Mouse (Mus musculus): ENCODE results near the gene Map4.
"Not testable (repeated sequence)": the region's sequence is repeated elsewhere in the genome, so short reads cannot be mapped to it uniquely, and the experiment has no call there.

Map4 gene

DNA sequence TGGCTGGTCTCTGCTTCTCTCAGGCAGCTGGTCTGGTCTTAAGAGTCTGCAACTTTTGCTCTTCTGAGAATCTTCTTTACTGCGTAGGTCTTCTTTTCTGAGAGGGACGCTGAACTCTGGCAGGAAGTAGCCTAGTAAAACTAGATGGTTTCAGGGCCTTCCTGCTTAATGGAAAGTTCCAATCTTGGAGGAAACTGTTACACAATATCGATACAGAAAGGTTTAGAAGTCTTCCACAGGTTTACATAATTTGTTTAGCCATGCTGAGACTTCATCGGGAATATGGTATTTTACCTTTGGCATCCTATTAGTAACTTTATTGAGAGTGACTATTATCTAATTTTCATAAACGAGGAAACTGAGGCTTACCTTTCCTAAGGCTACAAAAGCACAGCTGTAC lies 1.2 kb upstream of the Map4 start:
- DNase-seq, result no peak

- no peak for DNase-seq
Measured at GRCm38 (mm10) chr9:109930752-109931151, 508 bp upstream of the Map4 start.

DNA sequence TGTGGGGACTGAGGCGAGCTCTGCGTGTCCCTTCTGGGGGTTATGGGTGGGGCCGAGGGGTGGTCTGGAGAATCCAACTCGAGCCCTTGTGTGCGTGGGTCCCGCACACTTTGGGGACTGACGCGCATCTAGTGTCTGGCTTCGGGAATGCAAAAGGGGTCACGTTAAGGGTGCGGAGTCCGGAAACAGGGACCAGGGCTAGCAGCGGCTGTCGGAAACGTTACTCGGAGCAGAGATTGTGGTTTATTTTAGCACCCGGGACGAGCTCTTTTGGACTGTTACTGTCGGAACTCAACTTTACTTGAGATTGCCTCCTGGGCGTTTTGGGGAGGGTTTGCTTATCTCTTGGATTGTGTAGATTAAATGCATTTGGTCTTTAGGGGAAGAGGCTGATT lies 1.1 kb downstream of the Map4 start:
- DNase-seq, result no peak

DNA sequence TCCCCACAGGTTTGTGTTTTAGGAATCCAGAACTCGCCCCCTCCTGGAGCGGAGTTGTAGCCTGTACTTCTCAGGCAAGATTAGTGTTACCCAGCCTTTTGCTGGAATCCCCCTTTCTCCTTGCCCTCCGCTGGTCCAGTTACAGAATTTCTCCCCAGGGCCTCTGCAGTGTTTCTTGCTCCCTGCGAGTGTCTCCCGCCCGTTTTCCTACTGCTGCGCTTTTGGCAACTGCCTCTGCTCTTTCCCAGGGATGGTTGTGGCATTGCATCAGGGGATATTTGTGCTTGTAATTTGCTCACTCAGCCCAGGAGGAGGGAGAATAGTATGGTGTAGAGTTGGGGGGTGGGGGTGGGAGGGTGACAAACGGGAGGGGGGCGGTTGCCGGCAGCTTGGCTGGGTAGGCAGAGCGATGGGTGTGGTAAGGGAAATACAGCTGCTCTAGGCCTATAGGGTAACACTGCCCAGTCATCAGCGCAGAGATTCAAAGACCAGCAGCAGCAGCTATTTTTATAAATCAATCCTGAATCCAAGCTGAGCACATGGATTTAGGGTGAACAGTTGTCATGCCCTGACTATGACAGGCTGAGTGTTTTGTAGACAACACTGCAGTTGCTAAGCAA lies 1.6 kb downstream of the Map4 start:
- peak; percentile 28 for DNase-seq

DNA sequence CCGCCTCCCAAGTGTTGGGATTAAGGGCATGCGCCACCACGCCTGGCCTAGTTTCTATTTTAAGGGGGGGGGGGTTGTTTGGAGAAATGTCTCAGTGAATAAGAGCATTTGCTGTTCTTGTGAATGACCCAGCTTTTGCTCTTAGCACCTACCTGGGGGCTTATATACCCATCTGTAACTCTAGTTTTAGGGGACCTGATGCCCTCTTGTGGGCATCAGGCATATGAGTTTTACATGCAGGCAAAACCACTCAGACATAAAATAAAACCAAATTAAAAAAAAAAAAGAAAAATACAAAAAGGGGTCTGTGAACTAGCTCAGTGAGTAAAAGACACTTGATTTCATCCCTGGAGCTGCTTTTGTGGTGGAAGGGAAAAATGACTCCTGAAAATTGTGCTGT lies 8.1 kb downstream of the Map4 start:
- no peak for DNase-seq

DNA sequence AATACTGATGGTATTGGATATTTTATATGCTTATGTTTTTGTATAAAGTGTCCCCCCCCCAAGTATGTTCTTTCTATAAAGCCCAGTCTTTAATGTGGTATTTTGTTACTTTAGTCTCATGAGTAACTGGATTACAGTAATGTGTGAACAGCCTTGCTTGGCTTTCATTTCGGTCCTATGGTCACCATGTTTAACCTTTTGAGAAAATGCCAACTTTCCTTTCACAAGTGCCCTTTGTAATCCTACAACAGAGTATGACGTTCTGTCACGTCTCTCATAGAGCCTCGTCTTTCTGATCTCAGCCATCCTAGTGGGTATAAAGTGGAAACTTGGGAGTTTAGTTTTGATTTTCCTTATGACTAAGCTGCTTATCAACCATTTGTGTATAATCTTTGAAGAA lies 11.5 kb downstream of the Map4 start:
- DNase-seq, result no peak

- DNase-seq, result no peak
Measured at GRCm38 (mm10) chr9:109944712-109945111, 13.5 kb downstream of the Map4 start.

DNA sequence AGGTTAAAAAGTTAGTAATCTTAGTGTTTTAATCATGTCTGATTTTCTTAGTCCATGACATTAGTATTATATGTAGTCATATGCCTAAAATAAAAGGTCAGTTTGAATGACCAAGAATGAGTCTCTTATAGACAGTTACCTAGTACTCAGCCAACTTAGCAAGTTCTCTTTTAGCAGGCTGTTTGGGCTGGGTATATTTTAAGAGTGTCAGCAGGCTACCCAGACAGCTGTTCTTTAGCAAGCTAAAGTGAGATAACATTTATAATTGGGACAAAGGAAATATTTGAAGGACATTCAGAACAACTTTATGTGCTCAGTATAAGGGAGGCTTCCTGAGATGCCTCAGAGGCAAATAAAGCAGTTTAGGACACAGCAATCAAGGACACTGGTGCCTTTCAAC lies 17.3 kb downstream of the Map4 start:
- no peak for DNase-seq

DNA sequence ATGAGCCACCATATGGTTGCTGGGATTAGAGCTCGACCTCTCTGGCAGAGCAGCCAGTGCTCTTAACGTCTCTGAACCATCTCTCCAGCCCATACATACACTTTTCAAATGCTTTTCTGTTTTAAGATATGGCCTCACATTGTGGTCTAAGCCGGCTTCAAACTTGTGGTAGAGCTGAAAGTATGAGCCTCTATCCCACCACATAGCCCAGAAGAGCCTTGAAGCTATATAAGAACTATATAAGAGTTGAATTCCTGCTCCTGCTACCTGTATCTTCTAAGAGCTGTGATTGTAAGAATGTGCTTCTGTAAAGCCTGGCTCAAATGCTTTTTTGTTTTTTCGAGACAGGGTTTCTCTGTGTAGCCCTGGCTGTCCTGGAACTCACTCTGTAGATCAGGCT lies 18.5 kb downstream of the Map4 start:
- DNase-seq, result no peak

- DNase-seq, result no peak
Measured at GRCm38 (mm10) chr9:109953538-109953937, 22.3 kb downstream of the Map4 start.

- DNase-seq, result no peak
Measured at GRCm38 (mm10) chr9:109954631-109955030, 23.4 kb downstream of the Map4 start.

GRCm38 (mm10) chr9:109959456-109960150 lies 28.3 kb downstream of the Map4 start:
- DNase-seq, result no peak

DNA sequence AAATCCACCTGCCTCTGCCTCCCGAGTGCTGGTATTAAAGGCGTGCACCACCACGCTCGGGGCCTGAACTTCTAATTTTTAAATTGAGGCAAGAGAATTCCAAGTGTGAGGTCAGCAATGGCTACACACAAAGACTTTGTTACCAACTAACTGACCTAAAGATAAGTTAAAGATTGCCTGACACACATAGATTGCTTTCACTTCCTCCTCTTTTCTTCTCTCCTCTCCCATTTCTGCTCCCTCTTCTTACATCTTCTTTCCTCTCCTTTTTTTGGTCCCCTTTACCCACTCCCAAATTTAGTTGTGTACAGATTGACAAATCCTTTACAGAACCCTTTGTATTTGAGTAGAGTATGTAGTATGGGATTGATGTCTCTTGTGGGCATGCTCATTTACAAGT lies 29.3 kb downstream of the Map4 start:
- no peak for DNase-seq

GRCm38 (mm10) chr9:109964761-109965160 lies 33.5 kb downstream of the Map4 start:
- DNase-seq, result no peak

DNA sequence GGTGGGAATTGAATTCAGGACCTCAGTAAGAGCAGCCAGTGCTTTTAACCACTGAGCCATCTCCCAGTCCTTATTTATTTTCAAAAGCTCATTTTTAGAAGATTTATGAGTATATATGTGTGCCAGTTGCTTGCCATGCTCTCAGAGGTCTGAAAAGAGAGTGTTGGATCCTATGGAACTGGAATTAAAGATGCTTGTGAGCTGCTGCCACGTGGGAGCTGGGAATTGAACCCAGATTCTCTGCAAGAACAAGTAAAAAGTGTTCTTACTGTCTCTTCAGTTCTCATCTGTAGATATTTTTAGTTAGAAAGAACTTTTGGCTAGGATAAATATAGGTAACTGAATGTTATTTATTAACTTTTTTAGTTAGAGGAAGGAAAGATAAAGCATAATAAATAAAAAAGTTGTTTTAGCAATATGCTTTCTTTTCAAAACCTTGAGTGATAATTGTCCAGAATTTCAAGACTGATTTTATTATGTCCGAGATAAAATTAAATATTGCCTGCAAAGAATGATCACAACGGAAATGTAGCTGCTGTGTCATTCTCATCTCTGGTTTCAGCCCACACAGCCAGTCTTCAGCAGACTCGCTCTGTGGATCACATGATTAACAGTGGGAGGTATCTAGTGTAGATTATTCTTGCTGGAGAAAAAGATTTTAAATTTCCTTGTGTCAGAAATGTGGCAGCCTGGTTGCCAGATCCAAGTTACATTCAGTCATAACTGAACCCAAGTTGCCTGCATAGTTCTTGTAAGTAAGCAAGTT lies 37.3 kb downstream of the Map4 start:
- DNase-seq, result no peak

DNA sequence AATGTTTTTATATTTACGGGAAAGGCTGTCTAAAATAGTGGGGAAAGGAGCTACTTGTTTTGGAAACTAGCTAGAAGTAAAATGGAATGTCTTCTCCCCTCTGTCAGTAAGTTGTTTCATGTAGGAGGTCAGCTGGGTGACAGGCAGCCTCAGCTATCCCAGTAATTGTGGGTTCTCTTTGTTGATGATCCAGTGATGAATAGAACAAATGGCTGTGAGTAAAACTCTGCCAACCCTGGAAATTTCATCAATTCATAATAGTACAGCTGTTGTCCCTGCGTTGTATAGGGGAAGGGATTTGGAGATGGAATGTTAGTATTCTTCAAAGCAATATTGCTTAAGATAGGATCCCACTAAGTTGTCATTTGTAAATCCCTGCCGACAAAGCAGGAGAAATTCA lies 37.9 kb downstream of the Map4 start:
- no peak for DNase-seq

GRCm38 (mm10) chr9:109969792-109970336 lies 38.6 kb downstream of the Map4 start:
- no peak for DNase-seq

DNA sequence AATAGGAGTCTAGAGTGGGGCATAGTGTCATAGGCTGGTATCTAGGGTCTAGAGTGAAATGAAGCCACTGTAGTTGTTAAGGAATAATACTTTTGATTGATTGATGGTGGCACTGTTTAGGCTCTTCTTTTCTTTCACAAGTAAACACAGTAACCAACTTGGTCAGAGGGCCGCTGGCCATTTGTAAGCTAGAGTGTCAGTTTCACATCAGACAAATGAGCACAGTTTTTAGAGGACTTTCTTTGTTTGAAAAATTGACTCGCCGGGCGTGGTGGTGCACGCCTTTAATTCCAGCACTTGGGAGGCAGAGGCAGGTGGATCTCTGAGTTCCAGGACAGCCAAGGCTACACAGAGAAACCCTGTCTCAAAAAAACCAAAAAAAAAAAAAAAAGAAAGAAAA lies 40.5 kb downstream of the Map4 start:
- DNase-seq, result not testable (repeated sequence)

- not testable (repeated sequence) for DNase-seq
Measured at GRCm38 (mm10) chr9:109980223-109980622, 49.0 kb downstream of the Map4 start.

DNA sequence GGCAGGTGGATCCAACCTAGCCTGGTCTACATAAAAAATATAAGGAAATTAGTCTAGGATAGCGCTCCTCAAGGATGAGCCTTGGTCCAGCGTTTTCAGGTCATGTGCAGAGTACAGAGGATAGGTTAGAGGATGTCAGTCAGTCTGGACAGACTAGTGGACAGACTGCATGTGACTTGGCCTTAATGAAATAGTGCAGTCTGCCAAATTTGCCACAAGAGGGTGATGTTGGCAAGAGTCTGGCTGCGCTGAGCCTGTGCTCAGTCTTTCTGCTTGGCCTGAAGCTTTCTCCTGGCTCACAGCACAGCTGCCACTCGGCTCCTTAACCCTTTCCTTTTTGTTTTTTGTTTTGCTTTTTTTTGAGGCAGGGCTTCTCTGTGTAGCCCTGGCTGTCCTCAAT lies 54.2 kb downstream of the Map4 start:
- peak; percentile 43 for DNase-seq

GRCm38 (mm10) chr9:109989084-109989483 lies 57.8 kb downstream of the Map4 start:
- DNase-seq, result peak; percentile 14

DNA sequence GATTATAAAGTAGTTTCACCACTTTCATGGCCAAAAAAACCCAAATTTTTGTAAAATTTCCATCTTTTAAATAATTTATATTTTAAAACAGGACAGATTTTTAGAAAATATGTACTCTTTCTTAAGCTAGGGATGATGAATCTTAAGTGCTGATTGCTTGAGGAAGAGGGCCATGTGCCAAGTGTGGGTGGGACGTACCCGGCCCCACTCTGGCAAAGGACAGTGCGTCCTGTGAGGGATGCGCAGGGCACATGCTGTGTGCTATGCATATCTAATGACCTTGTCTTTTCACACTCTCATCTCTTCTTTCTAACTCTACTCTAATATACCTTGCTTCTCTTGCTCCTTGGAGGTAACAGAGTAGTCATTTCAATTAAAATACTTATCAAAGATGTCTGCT lies 66.2 kb downstream of the Map4 start:
- peak; percentile 13 for DNase-seq

DNA sequence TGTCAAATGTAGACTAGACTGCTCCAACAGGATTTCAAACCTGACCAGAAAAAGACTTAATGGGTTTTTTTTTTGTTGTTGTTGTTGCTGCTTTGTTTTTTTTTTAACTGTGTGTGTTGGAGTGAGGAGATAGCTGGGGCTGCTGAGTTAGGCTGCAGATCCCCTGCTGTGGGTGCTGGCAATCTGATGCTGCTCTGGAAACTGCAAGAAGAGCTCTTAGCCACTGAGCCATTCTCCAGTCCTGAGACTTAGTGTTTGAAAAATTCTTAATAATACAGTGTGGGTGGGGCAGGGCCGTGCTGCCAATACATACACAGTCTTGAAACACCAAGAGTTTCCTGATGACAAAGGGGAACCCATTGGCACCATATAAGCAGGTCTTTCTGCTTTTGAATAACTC lies 70.7 kb downstream of the Map4 start:
- no peak for DNase-seq

- DNase-seq, result no peak
Measured at GRCm38 (mm10) chr9:110002413-110002812, 71.2 kb downstream of the Map4 start.

All from right cerebral cortex, postnatal 4 days (tissue).